Mouse (Mus musculus) kidney, embryonic 16.5 days (tissue): ENCODE measurements at regions not wholly inside any gene's neighbourhood (a gene's known extent, or its start where the extent isn't known, plus 50 kb on each side); places are given as distances from the start of the nearest gene placed in this dataset.

Experiments used
- ATAC-seq: fragments of 200-750 bp; cut with Nextera tagmentation; 2 replicates; pipeline ENCODE4 v1.8.0; 2017; ENCODE audit warnings: moderate TSS enrichment; ENCODE audit not compliant: low FRiP score, low TSS enrichment
- H3K27ac ChIP-seq: fragments of 300-500 bp; sonication (generic); 2 replicates; pipeline ENCODE4 v1.5.1; 2014; ENCODE audit warnings: low read length
- H3K27me3 ChIP-seq: fragments of 300-500 bp; sonication (generic); 2 replicates; pipeline ENCODE4 v1.6.1; 2014; ENCODE audit warnings: low read length, control low read depth, mixed read lengths; ENCODE audit not compliant: insufficient read depth
- H3K36me3 ChIP-seq: fragments of 300-500 bp; sonication (generic); 2 replicates; pipeline ENCODE4 v1.6.1; 2014; ENCODE audit warnings: low read length, control low read depth, mixed read lengths; ENCODE audit not compliant: insufficient read depth
- H3K4me1 ChIP-seq: fragments of 300-500 bp; sonication (generic); 2 replicates; pipeline ENCODE4 v1.6.1; 2014; ENCODE audit warnings: low read length, control low read depth, mixed read lengths; ENCODE audit not compliant: insufficient read depth
- H3K4me2 ChIP-seq: fragments of 300-500 bp; sonication (generic); replicated peaks from 2 replicates; pipeline ENCODE4 v1.6.1; 2014; ENCODE audit warnings: low read depth, low read length
- H3K4me3 ChIP-seq: fragments of 300-500 bp; sonication (generic); 2 replicates; pipeline ENCODE4 v1.5.1; 2014; ENCODE audit warnings: mild to moderate bottlenecking, low read length
- H3K9ac ChIP-seq: fragments of 300-500 bp; sonication (generic); replicated peaks from 2 replicates; pipeline ENCODE4 v1.6.1; 2014; ENCODE audit warnings: low read length
- H3K9me3 ChIP-seq: fragments of 300-500 bp; sonication (generic); 2 replicates; pipeline ENCODE4 v1.6.1; 2016; ENCODE audit warnings: low read length, control low read depth
- WGBS: fragments of 180-500 bp; shearing (Covaris S2); extraction: QIAGEN DNeasy Blood & Tissue Kit; methylation state at CpG from one replicate; pipeline ENCODE4 v1.1.7; 2014; 5-methylcytosine and 5-hydroxymethylcytosine counted together

GRCm38 (mm10) chr6:93253746-93254145 lies 310.5 kb upstream of the Adamts9 start:
- no peak overlapping the region for H3K27ac ChIP-seq
- no peak overlapping the region for H3K9ac ChIP-seq
- H3K27me3 ChIP-seq, result no peaks in the 10 kb centered on the region
- WGBS, result 56% methylated on average over 7 of the region's 7 CpGs
- no peak overlapping the region for H3K4me3 ChIP-seq
- no peak overlapping the region for H3K4me2 ChIP-seq
- no peak for ATAC-seq
- H3K9me3 ChIP-seq, result no peaks in the 10 kb centered on the region
- no peaks in the 10 kb centered on the region for H3K36me3 ChIP-seq
- no peaks in the 10 kb centered on the region for H3K4me1 ChIP-seq

- Histone ChIP-seq H3K9ac (no peak overlapping the region), H3K4me1 (no peaks in the 10 kb centered on the region), H3K4me2 (no peak overlapping the region), H3K27me3 (no peaks in the 10 kb centered on the region), H3K36me3 (no peaks in the 10 kb centered on the region), H3K9me3 (no peaks in the 10 kb centered on the region), H3K27ac (no peak overlapping the region), H3K4me3 (no peak overlapping the region)
- 92% methylated on average over 4 of the region's 4 CpGs for WGBS
- ATAC-seq, result no peak
Measured at GRCm38 (mm10) chr6:93248973-93249372, 305.7 kb upstream of the Adamts9 start.

- Histone ChIP-seq H3K27me3 (no peaks in the 10 kb centered on the region), H3K36me3 (no peaks in the 10 kb centered on the region), H3K4me1 (no peaks in the 10 kb centered on the region), H3K4me3 (no peak overlapping the region), H3K9ac (no peak overlapping the region), H3K4me2 (no peak overlapping the region), H3K27ac (no peak overlapping the region), H3K9me3 (peaks cover 4% of the 10 kb centered on the region; the same call in 1 of the 2 replicates)
- WGBS, result 77% methylated on average over 6 of the region's 6 CpGs
- ATAC-seq, result no peak
Measured at GRCm38 (mm10) chr6:93246498-93247242, 303.4 kb upstream of the Adamts9 start.

GRCm38 (mm10) chr6:93235550-93235949 lies 292.3 kb upstream of the Adamts9 start:
- Histone ChIP-seq H3K36me3 (no peaks in the 10 kb centered on the region), H3K4me1 (no peaks in the 10 kb centered on the region), H3K9me3 (no peaks in the 10 kb centered on the region), H3K4me2 (no peak overlapping the region), H3K9ac (no peak overlapping the region), H3K27me3 (no peaks in the 10 kb centered on the region), H3K27ac (no peak overlapping the region), H3K4me3 (no peak overlapping the region)
- no peak for ATAC-seq
- 47% methylated on average over 5 of the region's 5 CpGs for whole genome bisulfite sequencing

GRCm38 (mm10) chr6:93232636-93233035 lies 289.3 kb upstream of the Adamts9 start:
- Histone ChIP-seq H3K9ac (no peak overlapping the region), H3K9me3 (no peaks in the 10 kb centered on the region), H3K4me3 (no peak overlapping the region), H3K27me3 (no peaks in the 10 kb centered on the region), H3K4me1 (no peaks in the 10 kb centered on the region), H3K36me3 (no peaks in the 10 kb centered on the region), H3K4me2 (no peak overlapping the region), H3K27ac (no peak overlapping the region)
- no peak for ATAC-seq
- WGBS, result 81% methylated on average over 9 of the region's 9 CpGs

- Histone ChIP-seq H3K36me3 (no peaks in the 10 kb centered on the region), H3K4me3 (no peak overlapping the region), H3K9me3 (no peaks in the 10 kb centered on the region), H3K27ac (no peak overlapping the region), H3K27me3 (no peaks in the 10 kb centered on the region), H3K4me2 (no peak overlapping the region), H3K4me1 (no peaks in the 10 kb centered on the region), H3K9ac (no peak overlapping the region)
- WGBS, result 49% methylated on average over 5 of the region's 5 CpGs
- ATAC-seq, result no peak
Measured at GRCm38 (mm10) chr6:93230450-93230849, 287.2 kb upstream of the Adamts9 start.

GRCm38 (mm10) chr6:93229320-93229719 lies 286.0 kb upstream of the Adamts9 start:
- peaks cover 2% of the 10 kb centered on the region; the same call in 1 of the 2 replicates for H3K4me1 ChIP-seq
- no peak overlapping the region for H3K27ac ChIP-seq
- no peak overlapping the region for H3K4me3 ChIP-seq
- no peak overlapping the region for H3K4me2 ChIP-seq
- ATAC-seq, result no peak
- no peaks in the 10 kb centered on the region for H3K27me3 ChIP-seq
- WGBS, result 87% methylated on average over 2 of the region's 2 CpGs
- H3K9ac ChIP-seq, result no peak overlapping the region
- no peaks in the 10 kb centered on the region for H3K36me3 ChIP-seq
- H3K9me3 ChIP-seq, result no peaks in the 10 kb centered on the region

- Histone ChIP-seq H3K27me3 (no peaks in the 10 kb centered on the region), H3K9me3 (no peaks in the 10 kb centered on the region), H3K9ac (no peak overlapping the region), H3K27ac (peak overlapping the region; percentile 33), H3K36me3 (no peaks in the 10 kb centered on the region), H3K4me3 (no peak overlapping the region), H3K4me1 (peaks cover 14% of the 10 kb centered on the region), H3K4me2 (no peak overlapping the region)
- WGBS, result 30% methylated on average over 8 of the region's 8 CpGs
- peak; percentile 91 for ATAC-seq
Measured at GRCm38 (mm10) chr6:93223610-93224550, 280.6 kb upstream of the Adamts9 start.

- no peak for ATAC-seq
Measured at GRCm38 (mm10) chr6:93218015-93218593, 274.8 kb upstream of the Adamts9 start.

More at GRCm38 (mm10) chr6:93218015-93218593, 274.8 kb upstream of the Adamts9 start:
- Histone ChIP-seq H3K4me1 (0 out of 2 replicates have a peak, but pooled peaks cover under 1% of the 10 kb centered on the region), H3K4me3 (no peak overlapping the region), H3K27me3 (no peaks in the 10 kb centered on the region), H3K27ac (no peak overlapping the region), H3K9me3 (no peaks in the 10 kb centered on the region), H3K9ac (no peak overlapping the region), H3K36me3 (no peaks in the 10 kb centered on the region), H3K4me2 (no peak overlapping the region)
- 55% methylated on average over 4 of the region's 4 CpGs for WGBS
